Mouse (Mus musculus) liver, embryonic 14.5 days (tissue): ENCODE measurements around the gene Miga2. TPM values are rescaled to one million over a fixed set of nuclear protein-coding genes. Genes with fewer than 3 reads are reported as not detected.

Experiments used
- ATAC-seq: fragments of 200-750 bp; cut with Nextera tagmentation; 2 replicates; pipeline ENCODE4 v1.8.0; 2017; ENCODE audit warnings: moderate number of reproducible peaks, mild to moderate bottlenecking, moderate library complexity; ENCODE audit not compliant: insufficient read depth
- DNase-seq, 3 experiments: peaks; one replicate each; pipeline ENCODE4 v3.0.0-alpha.2; 2012 to 2013; ENCODE audit warnings: low read depth in 3 of 3, low spot score in 3 of 3
- H3K27ac ChIP-seq: fragments of 300-500 bp; sonication (generic); 2 replicates; pipeline ENCODE4 v1.5.1; 2014; ENCODE audit warnings: moderate library complexity, mild to moderate bottlenecking, control low read depth, inconsistent platforms
- H3K27me3 ChIP-seq: fragments of 300-500 bp; sonication (generic); 2 replicates; pipeline ENCODE4 v1.6.1; 2014; ENCODE audit warnings: mild to moderate bottlenecking, low read length, moderate library complexity; ENCODE audit not compliant: control insufficient read depth, insufficient read depth
- H3K36me3 ChIP-seq: fragments of 300-500 bp; sonication (generic); replicated peaks from 2 replicates; pipeline ENCODE4 v1.6.1; 2014; ENCODE audit warnings: low read depth; ENCODE audit not compliant: control insufficient read depth, insufficient read depth
- H3K4me1 ChIP-seq, 2 experiments: fragments of 200-500 bp in 1 of 2; fragments of 300-500 bp in 1 of 2; sonication (generic) in 1 of 2; replicated peaks; 2 replicates each; pipeline ENCODE4 v1.6.1; 2012 to 2014; ENCODE audit warnings: antibody characterized with exemption in 1 of 2, inconsistent platforms in 1 of 2, low read length in 1 of 2; ENCODE audit not compliant: control insufficient read depth in 2 of 2, insufficient read depth in 2 of 2
- H3K4me2 ChIP-seq: fragments of 300-500 bp; sonication (generic); 2 replicates; pipeline ENCODE4 v1.6.1; 2014; ENCODE audit warnings: low read depth, mild to moderate bottlenecking, control low read depth, moderate library complexity
- H3K4me3 ChIP-seq, 2 experiments: fragments of 200-500 bp in 1 of 2; fragments of 300-500 bp in 1 of 2; sonication (generic) in 1 of 2; 2 replicates each; pipeline ENCODE4 v1.5.1; 2012 to 2014; ENCODE audit warnings: low read depth in 2 of 2, low read length in 2 of 2, mild to moderate bottlenecking in 2 of 2, control low read depth in 1 of 2, inconsistent platforms in 1 of 2, moderate library complexity in 1 of 2; ENCODE audit not compliant: insufficient read depth in 1 of 2
- H3K9ac ChIP-seq: fragments of 300-500 bp; sonication (generic); replicated peaks from 2 replicates; pipeline ENCODE4 v1.6.1; 2014; ENCODE audit warnings: mild to moderate bottlenecking, control low read depth, moderate library complexity
- H3K9me3 ChIP-seq: fragments of 300-500 bp; sonication (generic); 2 replicates; pipeline ENCODE4 v1.6.1; 2016; ENCODE audit warnings: low read length, mixed read lengths; ENCODE audit not compliant: control insufficient read depth
- CTCF ChIP-seq: IDR thresholded peaks from 2 replicates; pipeline ENCODE4 v1.5.1; 2016; ENCODE audit warnings: antibody characterized with exemption, low read depth, control low read depth
- EP300 ChIP-seq: IDR thresholded peaks from 2 replicates; pipeline ENCODE4 v1.6.1; 2016; ENCODE audit warnings: antibody characterized with exemption, low read depth
- WGBS: fragments of 180-500 bp; shearing (Covaris S2); extraction: QIAGEN DNeasy Blood & Tissue Kit; methylation state at CpG from one replicate; pipeline ENCODE4 v1.1.7; 2014; ENCODE audit not compliant: insufficient replicate concordance; 5-methylcytosine and 5-hydroxymethylcytosine counted together
- polyA plus RNA-seq, 2 experiments: library from polyadenylated mRNA; depleted of rRNA in 1 of 2; stranded (reverse) in 1 of 2; unstranded in 1 of 2; fragments of >200 nt; fragmentation: Nextera tagmentation in 1 of 2; extraction: Ambion mirVana in 1 of 2; gene quantifications; 2 replicates each; pipeline versions ENCODE4 v1.2.1 to v1.2.3; 2012 to 2014

Gene Miga2
- polyA plus RNA-seq, 2 experiments: 5.3 to 6.9 TPM

- DNase-seq (no peak), ATAC-seq (no peak)
- 52% methylated on average over 8 of the region's 8 CpGs for WGBS
- Histone ChIP-seq H3K9ac (peak overlapping the region; percentile 59), H3K4me3 (peak overlapping the region; percentile 70 to 82; a peak in 3 of 4 replicates), H3K4me2 (peak overlapping the region; percentile 83), H3K36me3 (no peaks in the 10 kb centered on the region), H3K4me1 (peaks cover 7 to 13% of the 10 kb centered on the region in 2 experiments), H3K27ac (no peak overlapping the region), H3K9me3 (no peaks in the 10 kb centered on the region; the same call in 1 of the 2 replicates), H3K27me3 (no peaks in the 10 kb centered on the region)
- TF ChIP-seq CTCF (no peak), EP300 (no peak)
Observed at GRCm38 (mm10) chr2:30357552-30358510, 6.2 kb upstream of the Miga2 start.

- no peaks in the 10 kb centered on the region for H3K36me3 ChIP-seq
- no peak within 1 kb of the TSS for H3K27ac ChIP-seq
- WGBS: under 1% methylated on average over 55 of the region's 73 CpGs
- H3K4me2 ChIP-seq: peak within 1 kb of the TSS; percentile 83
- H3K27me3 ChIP-seq: no peaks in the 10 kb centered on the region
- peak within 1 kb of the TSS; percentile 59 for H3K9ac ChIP-seq
- peak; percentile 61 for ATAC-seq
- H3K9me3 ChIP-seq: no peaks in the 10 kb centered on the region; the same call in 1 of the 2 replicates
- H3K4me1 ChIP-seq: peaks cover 7 to 15% of the 10 kb centered on the region in 2 experiments
- DNase-seq: peak; percentile 52 to 66 (median 63)
- TF ChIP-seq EP300 (no peak), CTCF (peak; percentile 53)
- H3K4me3 ChIP-seq: peak within 1 kb of the TSS; percentile 70 to 82
Observed at GRCm38 (mm10) chr2:30358533-30359531, 5.2 kb upstream of the Miga2 start, which contains the start of gene Sh3glb2. Sh3glb2 (minus strand) TSS chr2:30359337.

GRCm38 (mm10) chr2:30360626-30361025 lies 3.4 kb upstream of the Miga2 start:
- Histone ChIP-seq H3K36me3 (no peaks in the 10 kb centered on the region), H3K9ac (no peak overlapping the region), H3K4me2 (no peak overlapping the region), H3K4me1 (peaks cover 17 to 23% of the 10 kb centered on the region in 2 experiments), H3K27me3 (no peaks in the 10 kb centered on the region), H3K9me3 (no peaks in the 10 kb centered on the region; the same call in 1 of the 2 replicates), H3K4me3 (no peak overlapping the region), H3K27ac (no peak overlapping the region)
- WGBS: 67% methylated on average over 10 of the region's 10 CpGs
- ATAC-seq (no peak), DNase-seq (no peak)
- TF ChIP-seq EP300: no peak
- TF ChIP-seq CTCF: no peak

GRCm38 (mm10) chr2:30362865-30363264 lies 1.2 kb upstream of the Miga2 start:
- H3K9me3 ChIP-seq: no peaks in the 10 kb centered on the region; the same call in 1 of the 2 replicates
- DNase-seq (no peak), ATAC-seq (no peak)
- H3K4me2 ChIP-seq: no peak overlapping the region
- no peak overlapping the region for H3K27ac ChIP-seq
- no peaks in the 10 kb centered on the region for H3K36me3 ChIP-seq
- peak; percentile 53 for TF ChIP-seq CTCF
- no peak for TF ChIP-seq EP300
- H3K27me3 ChIP-seq: no peaks in the 10 kb centered on the region
- H3K9ac ChIP-seq: no peak overlapping the region
- 72% methylated on average over 5 of the region's 5 CpGs for WGBS
- H3K4me1 ChIP-seq: peaks cover 17 to 18% of the 10 kb centered on the region in 2 experiments
- H3K4me3 ChIP-seq: no peak overlapping the region
